Mouse (Mus musculus) liver, embryonic 16.5 days (tissue): ENCODE measurements around the gene Atp1a2. TPM values are rescaled to one million over a fixed set of nuclear protein-coding genes. Genes with fewer than 3 reads are reported as not detected.
A peak's percentile ranks its signal among the peaks of the same experiment; 100 is the strongest.

ENCODE experiments used
- ATAC-seq: fragments of 200-750 bp; cut with Nextera tagmentation; 2 replicates; pipeline ENCODE4 v1.8.0; 2017; ENCODE audit warnings: low read depth, mild to moderate bottlenecking, moderate number of reproducible peaks, moderate library complexity
- H3K27ac ChIP-seq: fragments of 300-500 bp; sonication (generic); 2 replicates; pipeline ENCODE4 v1.5.1; 2014; ENCODE audit warnings: mild to moderate bottlenecking, low read length
- H3K27me3 ChIP-seq: fragments of 300-500 bp; sonication (generic); 2 replicates; pipeline ENCODE4 v1.6.1; 2014; ENCODE audit warnings: low read depth, low read length, mixed read lengths; ENCODE audit not compliant: control insufficient read depth, insufficient read depth
- H3K36me3 ChIP-seq: fragments of 300-500 bp; sonication (generic); 2 replicates; pipeline ENCODE4 v1.6.1; 2014; ENCODE audit warnings: mild to moderate bottlenecking; ENCODE audit not compliant: control insufficient read depth, insufficient read depth
- H3K4me1 ChIP-seq: fragments of 300-500 bp; sonication (generic); 2 replicates; pipeline ENCODE4 v1.6.1; 2014; ENCODE audit warnings: low read depth, low read length, mixed read lengths; ENCODE audit not compliant: control insufficient read depth
- H3K4me2 ChIP-seq: fragments of 300-500 bp; sonication (generic); 2 replicates; pipeline ENCODE4 v1.6.1; 2014; ENCODE audit warnings: low read depth, low read length, mixed read lengths
- H3K4me3 ChIP-seq: fragments of 300-500 bp; sonication (generic); 2 replicates; pipeline ENCODE4 v1.5.1; 2014; ENCODE audit warnings: low read depth, mild to moderate bottlenecking, low read length
- H3K9ac ChIP-seq: fragments of 300-500 bp; sonication (generic); 2 replicates; pipeline ENCODE4 v1.6.1; 2014; ENCODE audit warnings: low read depth, low read length
- H3K9me3 ChIP-seq: fragments of 300-500 bp; sonication (generic); replicated peaks from 2 replicates; pipeline ENCODE4 v1.6.1; 2016; ENCODE audit warnings: low read length; ENCODE audit not compliant: control insufficient read depth
- WGBS: fragments of 180-500 bp; shearing (Covaris S2); extraction: QIAGEN DNeasy Blood & Tissue Kit; methylation state at CpG from one replicate; pipeline ENCODE4 v1.1.7; 2014; ENCODE audit not compliant: insufficient replicate concordance; 5-methylcytosine and 5-hydroxymethylcytosine counted together
- polyA plus RNA-seq: library from polyadenylated mRNA; unstranded; fragments of >200 nt; fragmentation: Nextera tagmentation; extraction: Ambion mirVana; gene quantifications from 2 replicates; pipeline ENCODE4 v1.2.1, GENCODE M21; 2015

The Atp1a2 gene
- polyA plus RNA-seq, 1 experiment from 2014 or later = 0.52 TPM

- WGBS = 79% methylated on average over 7 of the region's 7 CpGs
- H3K9ac ChIP-seq = no peak overlapping the region
- no peaks in the 10 kb centered on the region; the same call in 1 of the 2 replicates for H3K36me3 ChIP-seq
- no peak overlapping the region for H3K27ac ChIP-seq
- no peaks in the 10 kb centered on the region for H3K4me1 ChIP-seq
- H3K9me3 ChIP-seq = no peaks in the 10 kb centered on the region
- no peak overlapping the region for H3K4me3 ChIP-seq
- no peaks in the 10 kb centered on the region for H3K27me3 ChIP-seq
- ATAC-seq = no peak
- H3K4me2 ChIP-seq = no peak overlapping the region
Observed at GRCm38 (mm10) chr1:172319346-172319745, 21.5 kb upstream of the Atp1a2 start.

DNA sequence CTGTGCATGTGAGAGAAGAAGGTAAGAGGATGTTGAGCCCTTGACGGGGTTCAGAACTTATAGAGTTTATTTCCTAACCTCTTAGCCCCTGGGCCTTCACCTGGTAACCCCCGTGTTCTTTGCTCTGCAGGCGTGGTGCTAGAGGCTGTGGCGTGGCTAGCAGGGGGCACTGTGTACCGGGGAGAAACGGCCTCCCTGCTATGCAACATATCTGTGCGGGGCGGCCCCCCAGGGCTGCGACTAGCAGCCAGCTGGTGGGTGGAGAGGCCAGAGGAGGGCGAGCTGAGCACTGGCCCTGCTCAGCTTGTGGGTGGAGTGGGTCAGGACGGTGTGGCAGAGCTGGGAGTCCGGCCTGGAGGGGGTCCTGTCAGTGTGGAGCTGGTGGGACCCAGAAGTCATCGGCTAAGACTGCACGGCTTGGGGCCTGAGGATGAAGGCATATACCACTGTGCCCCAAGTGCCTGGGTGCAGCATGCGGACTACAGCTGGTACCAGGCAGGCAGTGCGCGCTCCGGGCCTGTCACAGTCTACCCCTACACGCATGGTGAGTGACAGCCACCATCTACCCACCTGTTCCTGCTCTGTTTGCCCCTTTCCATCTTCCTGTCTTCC, 20.7 kb upstream of the Atp1a2 start:
- 79% methylated on average over 19 of the region's 19 CpGs for WGBS
- Histone ChIP-seq H3K36me3 (no peaks in the 10 kb centered on the region; the same call in 1 of the 2 replicates), H3K27me3 (no peaks in the 10 kb centered on the region), H3K4me2 (no peak overlapping the region), H3K27ac (no peak overlapping the region), H3K4me1 (peaks cover 1% of the 10 kb centered on the region; the same call in 1 of the 2 replicates), H3K9me3 (no peaks in the 10 kb centered on the region), H3K4me3 (no peak overlapping the region), H3K9ac (no peak overlapping the region)
- ATAC-seq = no peak

- Histone ChIP-seq H3K36me3 (no peaks in the 10 kb centered on the region; the same call in 1 of the 2 replicates), H3K9me3 (no peaks in the 10 kb centered on the region), H3K27ac (no peak overlapping the region), H3K4me3 (no peak overlapping the region), H3K4me1 (peaks cover 7% of the 10 kb centered on the region), H3K9ac (no peak overlapping the region), H3K4me2 (no peak overlapping the region), H3K27me3 (no peaks in the 10 kb centered on the region)
- 79% methylated on average over 15 of the region's 15 CpGs for WGBS
- no peak for ATAC-seq
Observed at GRCm38 (mm10) chr1:172317946-172318345, 20.1 kb upstream of the Atp1a2 start.

DNA sequence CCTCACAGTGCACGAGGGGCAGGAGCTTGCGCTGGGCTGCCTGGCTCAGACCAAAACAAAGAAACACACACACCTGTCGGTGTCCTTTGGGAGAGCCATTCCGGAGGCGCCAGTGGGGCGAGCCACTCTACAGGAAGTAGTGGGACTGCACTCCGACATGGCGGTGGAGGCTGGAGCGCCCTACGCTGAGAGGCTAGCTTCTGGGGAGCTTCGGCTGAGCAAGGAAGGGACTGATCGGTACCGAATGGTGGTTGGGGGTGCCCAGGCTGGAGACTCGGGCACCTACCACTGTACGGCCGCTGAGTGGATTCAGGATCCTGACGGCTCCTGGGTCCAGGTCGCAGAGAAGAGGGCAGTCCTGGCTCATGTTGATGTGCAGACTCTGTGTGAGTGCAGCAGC, 19.6 kb upstream of the Atp1a2 start:
- ATAC-seq = no peak
- WGBS = 80% methylated on average over 18 of the region's 18 CpGs
- Histone ChIP-seq H3K4me2 (no peak overlapping the region), H3K27me3 (no peaks in the 10 kb centered on the region), H3K27ac (no peak overlapping the region), H3K9me3 (no peaks in the 10 kb centered on the region), H3K4me3 (no peak overlapping the region), H3K9ac (no peak overlapping the region), H3K36me3 (no peaks in the 10 kb centered on the region; the same call in 1 of the 2 replicates), H3K4me1 (peaks cover 11% of the 10 kb centered on the region)

DNA sequence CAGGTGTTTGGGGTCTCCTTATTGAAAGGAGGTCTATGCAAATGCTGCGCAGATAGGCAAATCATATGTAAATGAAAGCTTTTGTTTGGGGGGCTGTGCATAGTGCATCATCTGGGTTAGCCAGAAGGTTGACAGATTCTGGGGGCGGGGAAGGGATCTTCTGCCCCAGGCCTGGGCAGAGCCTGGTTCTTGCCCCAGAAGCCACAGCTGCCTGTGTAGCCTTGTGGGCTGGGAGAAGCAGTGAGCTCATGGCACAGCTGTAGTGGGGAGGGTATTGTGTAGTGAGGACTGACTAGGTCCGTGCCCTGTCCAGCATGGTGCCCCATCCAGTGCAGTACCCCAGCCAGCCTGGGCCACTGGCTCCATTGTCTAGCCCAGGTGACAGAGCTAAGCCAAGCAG, 17.0 kb upstream of the Atp1a2 start:
- Histone ChIP-seq H3K4me3 (no peak overlapping the region), H3K27ac (no peak overlapping the region), H3K27me3 (no peaks in the 10 kb centered on the region), H3K36me3 (no peaks in the 10 kb centered on the region; the same call in 1 of the 2 replicates), H3K9ac (no peak overlapping the region), H3K4me1 (peaks cover 29% of the 10 kb centered on the region), H3K4me2 (no peak overlapping the region), H3K9me3 (no peaks in the 10 kb centered on the region)
- 80% methylated on average over 3 of the region's 3 CpGs for WGBS
- ATAC-seq = no peak

- 71% methylated on average over 10 of the region's 10 CpGs for WGBS
- no peaks in the 10 kb centered on the region; the same call in 1 of the 2 replicates for H3K36me3 ChIP-seq
- H3K9ac ChIP-seq = no peak overlapping the region
- H3K4me2 ChIP-seq = no peak overlapping the region
- no peak for ATAC-seq
- H3K27me3 ChIP-seq = no peaks in the 10 kb centered on the region
- H3K27ac ChIP-seq = no peak overlapping the region
- H3K9me3 ChIP-seq = no peaks in the 10 kb centered on the region
- no peak overlapping the region for H3K4me3 ChIP-seq
- H3K4me1 ChIP-seq = peaks cover 34% of the 10 kb centered on the region
Observed at GRCm38 (mm10) chr1:172313613-172314411, 15.9 kb upstream of the Atp1a2 start.

DNA sequence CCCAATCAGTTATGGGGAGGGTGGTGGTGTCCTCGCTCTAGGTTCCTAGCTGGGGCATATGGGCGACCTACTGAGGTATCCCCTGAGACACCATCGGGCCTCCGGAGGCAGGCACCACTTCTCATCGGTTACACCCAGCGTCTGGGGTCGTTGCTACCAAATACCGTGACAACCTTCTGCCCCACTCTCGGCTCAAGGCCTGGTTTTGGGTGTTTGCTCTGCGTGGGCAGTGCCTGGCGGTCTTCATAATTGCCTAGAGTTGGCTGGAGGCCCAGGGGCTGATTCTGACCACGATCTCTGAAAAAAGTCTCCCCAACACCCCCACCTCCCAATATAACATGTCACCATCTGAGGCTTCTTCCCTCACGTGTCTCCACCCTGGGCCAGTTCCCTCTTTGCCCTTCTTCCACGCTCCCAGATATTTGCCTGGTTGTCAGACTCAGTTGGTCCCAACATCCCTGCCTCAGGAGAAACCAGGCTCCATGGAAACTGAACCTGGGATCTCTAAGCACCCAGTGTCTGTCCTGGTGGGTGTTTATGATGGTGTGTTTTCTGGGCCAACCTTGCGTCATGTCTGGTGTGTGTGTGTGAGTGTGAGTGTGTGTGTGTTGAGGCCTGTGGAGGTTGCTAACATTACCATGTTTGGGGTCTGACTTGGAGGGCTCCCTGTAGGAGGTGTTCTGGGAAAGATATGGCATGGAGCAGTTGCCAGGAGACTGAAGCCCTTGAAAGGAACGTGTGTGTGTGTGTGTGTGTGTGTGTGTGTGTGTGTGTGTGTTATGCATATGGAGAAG, 15.1 kb upstream of the Atp1a2 start:
- peak overlapping the region; percentile 95 for H3K4me2 ChIP-seq
- peaks cover 34% of the 10 kb centered on the region for H3K4me1 ChIP-seq
- peak; percentile 17; the same call in 1 of the 2 replicates for ATAC-seq
- H3K27ac ChIP-seq = no peak overlapping the region
- no peaks in the 10 kb centered on the region for H3K36me3 ChIP-seq
- no peaks in the 10 kb centered on the region for H3K27me3 ChIP-seq
- peak overlapping the region; percentile 79 for H3K4me3 ChIP-seq
- H3K9ac ChIP-seq = peak overlapping the region; percentile 75
- WGBS = 9% methylated on average over 16 of the region's 16 CpGs
- no peaks in the 10 kb centered on the region for H3K9me3 ChIP-seq

DNA sequence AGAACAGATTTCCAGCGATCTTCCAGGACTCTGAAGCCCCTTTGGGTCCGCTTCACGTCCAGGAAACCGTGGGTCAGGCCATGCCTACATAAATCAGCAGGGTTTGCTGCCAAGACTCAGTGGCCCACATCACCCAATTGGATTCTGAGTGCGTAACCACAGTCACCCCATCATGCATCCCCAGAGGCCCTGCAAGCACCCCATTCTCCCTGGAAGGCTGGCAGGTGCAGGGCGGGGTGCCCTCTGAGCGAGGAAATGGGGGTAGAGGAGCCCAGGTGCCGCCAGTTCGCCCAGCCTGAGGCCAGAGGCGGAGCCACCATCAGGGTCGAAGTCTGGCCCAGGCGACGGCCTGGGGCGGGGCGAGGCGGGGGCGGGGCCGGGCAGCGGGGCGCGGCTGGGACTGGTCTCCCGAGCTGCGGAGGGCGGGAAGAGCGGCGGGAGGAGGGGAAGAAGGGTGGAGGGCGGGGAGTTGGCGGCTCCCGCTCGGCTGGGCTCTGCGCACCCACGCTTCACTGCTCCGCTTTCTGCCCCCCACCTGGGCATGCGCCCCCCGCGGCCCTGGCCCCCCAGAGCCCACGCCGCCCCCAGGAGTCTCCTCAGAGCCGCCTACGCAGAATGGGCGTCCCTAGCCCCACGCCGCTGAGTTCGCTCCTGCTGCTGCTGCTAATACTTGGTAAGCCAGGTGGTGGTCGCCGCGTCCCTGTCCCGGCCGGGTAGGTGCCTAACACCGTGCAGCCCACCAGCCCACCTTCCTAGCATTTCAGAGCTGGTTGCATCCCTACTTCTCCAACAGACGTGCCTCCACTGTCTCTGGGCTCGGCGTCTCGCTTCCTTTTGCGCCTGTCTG, 14.3 kb upstream of the Atp1a2 start:
- 0% methylated on average over 30 of the region's 55 CpGs for WGBS
- Histone ChIP-seq H3K27ac (peak overlapping the region; percentile 91), H3K4me2 (peak overlapping the region; percentile 95), H3K4me3 (peak overlapping the region; percentile 79), H3K27me3 (no peaks in the 10 kb centered on the region), H3K9me3 (no peaks in the 10 kb centered on the region), H3K9ac (peak overlapping the region; percentile 75), H3K36me3 (no peaks in the 10 kb centered on the region), H3K4me1 (peaks cover 37% of the 10 kb centered on the region)
- peak; percentile 91 for ATAC-seq
